Mouse (Mus musculus) layer of hippocampus, postnatal 25 days (tissue): ENCODE measurements around the gene Fam57b. TPM values are rescaled to one million over a fixed set of nuclear protein-coding genes. Genes with fewer than 3 reads are reported as not detected.

Experiments used
- DNase-seq, 2 experiments: peaks; one replicate each; pipeline ENCODE4 v3.0.0; 2022; ENCODE audit warnings: mixed read lengths in 2 of 2, low spot score in 1 of 2; ENCODE audit errors: extremely low spot score in 1 of 2
- total RNA-seq, 2 experiments: library from RNA; stranded (reverse); gene quantifications; 2 replicates each; pipeline ENCODE4 v1.2.3; 2021

Gene Fam57b
- total RNA-seq, 2 experiments from 2014 or later = 80.3 to 95.6 TPM

- DNase-seq = peak; percentile 64 to 92
These were observed 24.5 kb downstream of the Fam57b start for GRCm38 (mm10) chr7:126821835-126822511.

GRCm38 (mm10) chr7:126822741-126823140 is 25.3 kb downstream of the Fam57b start:
- DNase-seq = peak in 1 of 2 experiments; percentile 31

- peak in 1 of 2 experiments; percentile 26 for DNase-seq
These were observed 25.8 kb downstream of the Fam57b start for GRCm38 (mm10) chr7:126823202-126823711.

- DNase-seq = no peak
These were observed 26.5 kb downstream of the Fam57b start for GRCm38 (mm10) chr7:126823940-126824339.

GRCm38 (mm10) chr7:126825403-126825802 is 27.9 kb downstream of the Fam57b start:
- DNase-seq = no peak

GRCm38 (mm10) chr7:126825952-126826351 is 28.5 kb downstream of the Fam57b start:
- no peak for DNase-seq

- DNase-seq = no peak
These were observed 34.1 kb downstream of the Fam57b start, which contains the start of gene 4930451I11Rik for GRCm38 (mm10) chr7:126831539-126831938. TSS of gene 4930451I11Rik (minus strand) at chr7:126831639.

- DNase-seq = peak; percentile 67 to 82
These were observed 34.6 kb downstream of the Fam57b start for GRCm38 (mm10) chr7:126832036-126832598.

- DNase-seq = no peak
These were observed 35.8 kb downstream of the Fam57b start for GRCm38 (mm10) chr7:126833294-126833693.

GRCm38 (mm10) chr7:126843276-126843675 is 45.8 kb downstream of the Fam57b start:
- DNase-seq = no peak

- no peak for DNase-seq
These were observed 48.0 kb downstream of the Fam57b start for GRCm38 (mm10) chr7:126845516-126845915.

- DNase-seq = no peak
These were observed 49.6 kb downstream of the Fam57b start, which contains the start of gene Doc2a for GRCm38 (mm10) chr7:126847116-126847420. TSS of gene Doc2a (plus strand) at chr7:126847416.

- no peak for DNase-seq
These were observed 50.2 kb downstream of the Fam57b start for GRCm38 (mm10) chr7:126847421-126848398.

- DNase-seq = no peak
These were observed 51.3 kb downstream of the Fam57b start for GRCm38 (mm10) chr7:126848794-126849193.

GRCm38 (mm10) chr7:126850161-126850560 is 52.7 kb downstream of the Fam57b start:
- DNase-seq = no peak

- no peak for DNase-seq
These were observed 53.7 kb downstream of the Fam57b start for GRCm38 (mm10) chr7:126851192-126851591.

- no peak for DNase-seq
These were observed 56.0 kb downstream of the Fam57b start for GRCm38 (mm10) chr7:126853454-126853853.

- no peak for DNase-seq
These were observed 58.2 kb downstream of the Fam57b start for GRCm38 (mm10) chr7:126855641-126856040.

GRCm38 (mm10) chr7:126856741-126857420 is 59.4 kb downstream of the Fam57b start:
- DNase-seq = no peak

GRCm38 (mm10) chr7:126860987-126861386 is 63.5 kb downstream of the Fam57b start:
- no peak for DNase-seq
